Mouse (Mus musculus) limb, embryonic 15.5 days (tissue): ENCODE measurements around the gene Atl2. TPM values are rescaled to one million over a fixed set of nuclear protein-coding genes. Genes with fewer than 3 reads are reported as not detected.
A peak's percentile ranks its signal among the peaks of the same experiment; 100 is the strongest.

Experiments used
- ATAC-seq: fragments of 200-750 bp; cut with Nextera tagmentation; 2 replicates; pipeline ENCODE4 v1.8.0; 2017; ENCODE audit warnings: low read depth, moderate TSS enrichment; ENCODE audit not compliant: insufficient number of reproducible peaks, low FRiP score, low TSS enrichment
- H3K27ac ChIP-seq: fragments of 300-500 bp; sonication (generic); 2 replicates; pipeline ENCODE4 v1.5.1; 2015; ENCODE audit warnings: moderate library complexity, mild to moderate bottlenecking, inconsistent platforms
- H3K27me3 ChIP-seq: fragments of 300-500 bp; sonication (generic); 2 replicates; pipeline ENCODE4 v1.6.1; 2015; ENCODE audit warnings: inconsistent platforms
- H3K36me3 ChIP-seq: fragments of 300-500 bp; sonication (generic); 2 replicates; pipeline ENCODE4 v1.6.1; 2015; ENCODE audit warnings: inconsistent platforms
- H3K4me1 ChIP-seq: fragments of 300-500 bp; sonication (generic); 2 replicates; pipeline ENCODE4 v1.6.1; 2015; ENCODE audit warnings: inconsistent platforms
- H3K4me2 ChIP-seq: fragments of 300-500 bp; sonication (generic); 2 replicates; pipeline ENCODE4 v1.6.1; 2015; ENCODE audit warnings: mild to moderate bottlenecking, inconsistent platforms
- H3K4me3 ChIP-seq: fragments of 300-500 bp; sonication (generic); 2 replicates; pipeline ENCODE4 v1.5.1; 2015; ENCODE audit warnings: mild to moderate bottlenecking, inconsistent platforms
- H3K9ac ChIP-seq: fragments of 300-500 bp; sonication (generic); 2 replicates; pipeline ENCODE4 v1.6.1; 2015; ENCODE audit warnings: inconsistent platforms
- H3K9me3 ChIP-seq: fragments of 300-500 bp; sonication (generic); 2 replicates; pipeline ENCODE4 v1.6.1; 2016; ENCODE audit warnings: inconsistent platforms
- WGBS: fragments of 180-500 bp; shearing (Covaris S2); methylation state at CpG from one replicate; pipeline ENCODE4 v1.1.7; 2015; 5-methylcytosine and 5-hydroxymethylcytosine counted together
- polyA plus RNA-seq: library from polyadenylated mRNA; unstranded; fragments of >200 nt; fragmentation: Nextera tagmentation; extraction: Ambion mirVana; gene quantifications from 2 replicates; pipeline ENCODE4 v1.2.1, GENCODE M21; 2015

Gene Atl2
- 31.7 and 33.0 TPM in 2 replicates for polyA plus RNA-seq

GRCm38 (mm10) chr17:79895911-79896423, at the start of gene Atl2:
Atl2 (minus strand) TSS chr17:79896123.
- ATAC-seq = peak; percentile 92
- Histone ChIP-seq H3K4me1 (peaks cover 24% of the 10 kb centered on the region), H3K36me3 (no peaks in the 10 kb centered on the region), H3K9me3 (no peaks in the 10 kb centered on the region), H3K27me3 (peaks cover 11% of the 10 kb centered on the region), H3K27ac (peak within 1 kb of the TSS; percentile 98), H3K4me3 (peak within 1 kb of the TSS; percentile 95), H3K4me2 (peak within 1 kb of the TSS; percentile 83), H3K9ac (peak within 1 kb of the TSS; percentile 93)
- WGBS = under 1% methylated on average over 51 of the region's 51 CpGs

DNA sequence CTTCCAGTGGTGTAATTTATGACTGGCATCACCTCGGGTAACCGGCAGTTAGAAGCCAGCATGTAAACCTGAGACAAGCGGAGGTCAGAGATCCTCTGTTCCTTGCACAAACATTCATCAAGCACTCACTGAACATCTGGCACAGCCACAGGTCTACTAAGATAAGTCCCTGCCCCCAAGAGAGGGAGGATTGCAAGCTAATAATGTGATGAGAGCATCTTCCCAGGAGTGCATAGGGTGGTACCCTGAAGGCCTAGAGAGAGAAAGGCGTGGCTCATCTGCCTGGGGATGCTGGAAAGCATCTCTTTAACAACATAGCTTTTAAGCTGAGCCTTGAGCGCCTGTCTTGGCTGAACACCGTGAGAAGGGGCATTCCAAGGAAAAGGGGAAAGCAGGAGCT, 48.9 kb upstream of the Atl2 start:
- ATAC-seq = no peak
- Histone ChIP-seq H3K27me3 (peaks cover 3% of the 10 kb centered on the region; the same call in 1 of the 2 replicates), H3K36me3 (no peaks in the 10 kb centered on the region), H3K4me2 (no peak overlapping the region), H3K9ac (no peak overlapping the region), H3K9me3 (no peaks in the 10 kb centered on the region), H3K4me3 (no peak overlapping the region), H3K4me1 (peaks cover 5% of the 10 kb centered on the region; the same call in 1 of the 2 replicates), H3K27ac (no peak overlapping the region)
- WGBS = 42% methylated on average over 6 of the region's 6 CpGs

DNA sequence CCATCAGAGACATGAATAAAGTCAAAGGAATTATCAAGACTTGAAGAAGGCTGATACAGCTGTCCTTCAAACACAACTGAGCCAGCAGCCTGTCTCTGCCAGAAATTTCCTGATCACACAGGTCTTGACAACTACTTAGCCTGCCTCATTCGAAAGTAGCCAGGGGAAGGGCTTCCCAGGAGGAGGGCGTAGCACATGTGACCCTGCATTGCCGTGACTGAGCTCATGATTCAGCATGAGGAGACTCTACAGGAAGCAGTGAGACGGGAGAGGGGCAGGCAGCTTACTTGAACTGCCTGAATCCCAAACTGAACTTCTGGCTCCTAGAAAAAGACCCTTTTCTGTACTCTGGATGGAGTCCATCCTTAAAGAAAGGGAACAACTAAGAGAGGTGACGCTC, 46.5 kb upstream of the Atl2 start:
- H3K4me2 ChIP-seq = no peak overlapping the region
- no peaks in the 10 kb centered on the region for H3K4me1 ChIP-seq
- peaks cover 3% of the 10 kb centered on the region; the same call in 1 of the 2 replicates for H3K27me3 ChIP-seq
- H3K36me3 ChIP-seq = no peaks in the 10 kb centered on the region
- no peaks in the 10 kb centered on the region for H3K9me3 ChIP-seq
- H3K9ac ChIP-seq = no peak overlapping the region
- H3K4me3 ChIP-seq = no peak overlapping the region
- 64% methylated on average over 5 of the region's 5 CpGs for WGBS
- no peak overlapping the region for H3K27ac ChIP-seq
- no peak for ATAC-seq

- H3K9me3 ChIP-seq = no peaks in the 10 kb centered on the region
- no peak overlapping the region for H3K9ac ChIP-seq
- no peak overlapping the region for H3K4me2 ChIP-seq
- H3K36me3 ChIP-seq = no peaks in the 10 kb centered on the region
- no peak overlapping the region for H3K4me3 ChIP-seq
- no peak for ATAC-seq
- peaks cover 3% of the 10 kb centered on the region; the same call in 1 of the 2 replicates for H3K27me3 ChIP-seq
- H3K27ac ChIP-seq = no peak overlapping the region
- H3K4me1 ChIP-seq = no peaks in the 10 kb centered on the region
- 64% methylated on average over 3 of the region's 3 CpGs for WGBS
Measured at GRCm38 (mm10) chr17:79939133-79939532, 43.2 kb upstream of the Atl2 start.

DNA sequence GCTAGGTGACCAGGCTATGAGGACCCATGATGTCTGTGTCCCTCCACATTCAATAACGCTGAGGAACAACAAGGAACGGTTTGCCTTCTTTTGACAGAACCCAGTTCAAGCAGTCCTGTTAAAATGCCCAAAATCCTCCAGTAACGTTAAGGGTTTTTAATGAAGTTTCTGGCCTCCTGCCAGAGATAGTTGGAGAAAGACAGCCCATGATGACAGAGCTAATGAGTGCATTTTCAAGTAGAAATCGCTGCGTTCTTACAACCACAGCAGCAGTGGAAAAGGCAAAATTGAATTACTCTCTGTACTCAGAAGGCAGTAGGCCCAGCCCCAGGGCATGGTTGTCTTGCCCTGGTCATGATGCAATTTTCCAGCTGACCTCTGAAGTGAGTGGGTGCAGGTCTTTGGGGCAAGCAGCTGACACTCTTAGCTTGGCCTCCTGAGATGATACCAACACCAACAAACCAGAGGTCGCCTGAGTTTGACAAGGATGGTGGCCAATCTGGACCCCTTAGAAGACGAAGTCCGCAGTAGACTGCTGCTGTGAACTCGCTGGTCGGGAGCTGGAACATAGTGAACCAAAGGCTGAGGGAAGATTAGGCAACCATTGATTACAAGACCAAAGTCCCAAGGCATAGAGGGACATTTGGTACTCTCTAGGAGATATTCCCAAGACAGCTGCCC, 42.1 kb upstream of the Atl2 start:
- ATAC-seq = no peak
- H3K27me3 ChIP-seq = peaks cover 3% of the 10 kb centered on the region; the same call in 1 of the 2 replicates
- H3K27ac ChIP-seq = no peak overlapping the region
- no peak overlapping the region for H3K4me3 ChIP-seq
- H3K9ac ChIP-seq = no peak overlapping the region
- H3K9me3 ChIP-seq = no peaks in the 10 kb centered on the region
- WGBS = 69% methylated on average over 10 of the region's 10 CpGs
- H3K36me3 ChIP-seq = no peaks in the 10 kb centered on the region
- H3K4me1 ChIP-seq = 0 out of 2 replicates have a peak, but pooled peaks cover 3% of the 10 kb centered on the region
- H3K4me2 ChIP-seq = no peak overlapping the region

- no peak overlapping the region for H3K27ac ChIP-seq
- WGBS = 91% methylated on average over 15 of the region's 15 CpGs
- no peak overlapping the region for H3K9ac ChIP-seq
- no peaks in the 10 kb centered on the region for H3K9me3 ChIP-seq
- no peak overlapping the region for H3K4me2 ChIP-seq
- H3K27me3 ChIP-seq = no peaks in the 10 kb centered on the region
- no peaks in the 10 kb centered on the region for H3K36me3 ChIP-seq
- H3K4me1 ChIP-seq = 0 out of 2 replicates have a peak, but pooled peaks cover 3% of the 10 kb centered on the region
- no peak for ATAC-seq
- H3K4me3 ChIP-seq = no peak overlapping the region
Measured at GRCm38 (mm10) chr17:79934370-79934769, 38.4 kb upstream of the Atl2 start.

DNA sequence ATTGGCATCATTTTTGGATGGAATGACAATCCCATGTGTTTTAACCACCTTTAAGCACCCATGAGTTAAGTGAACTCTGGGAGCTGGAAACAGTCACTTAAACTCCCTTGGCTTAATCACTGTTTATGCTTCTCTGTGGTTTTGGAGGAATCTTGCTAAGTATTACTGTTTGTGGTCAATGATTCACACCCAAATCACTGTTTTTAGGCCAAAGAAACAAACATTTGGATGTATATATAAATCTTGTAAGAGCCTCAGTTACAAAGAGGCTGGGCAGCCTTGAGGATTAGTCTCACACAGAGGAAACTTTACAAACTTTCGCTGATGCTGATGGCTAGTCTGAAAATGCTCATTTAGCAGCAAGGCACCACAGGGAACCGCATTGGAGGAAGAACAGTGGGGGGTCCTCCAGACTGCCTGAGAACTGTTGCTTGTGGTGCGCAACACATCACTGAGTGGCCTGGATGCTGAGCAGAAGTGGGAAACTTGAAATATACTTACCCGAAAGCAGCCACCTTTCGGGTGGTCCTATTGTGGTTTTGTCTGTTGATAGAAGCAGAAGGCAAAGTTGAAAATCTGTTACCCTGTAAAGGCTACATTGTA, 36.9 kb upstream of the Atl2 start:
- H3K9me3 ChIP-seq = no peaks in the 10 kb centered on the region
- WGBS = 52% methylated on average over 5 of the region's 5 CpGs
- H3K9ac ChIP-seq = no peak overlapping the region
- H3K4me3 ChIP-seq = no peak overlapping the region
- no peaks in the 10 kb centered on the region for H3K36me3 ChIP-seq
- ATAC-seq = no peak
- H3K4me2 ChIP-seq = no peak overlapping the region
- H3K4me1 ChIP-seq = 0 out of 2 replicates have a peak, but pooled peaks cover 3% of the 10 kb centered on the region
- H3K27ac ChIP-seq = no peak overlapping the region
- H3K27me3 ChIP-seq = no peaks in the 10 kb centered on the region

DNA sequence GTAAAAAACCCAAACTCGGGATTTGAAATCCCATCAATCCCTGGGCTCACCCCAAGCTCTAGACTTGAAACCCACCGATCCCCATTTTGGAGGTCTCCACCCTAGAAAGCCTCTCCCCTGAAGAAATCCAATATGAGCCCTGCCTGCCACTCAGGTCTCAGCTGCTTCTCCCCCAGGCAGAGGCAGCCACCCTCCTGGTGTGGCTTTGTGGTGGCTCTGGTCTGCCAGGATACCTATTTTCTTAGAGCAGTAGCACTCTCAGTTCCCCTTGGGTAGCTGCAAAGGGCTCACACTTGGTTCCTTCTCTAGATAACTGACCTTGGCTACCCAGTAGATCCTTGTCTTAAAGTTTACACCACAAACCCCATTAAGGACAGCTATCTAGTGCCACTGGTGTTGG, 31.2 kb upstream of the Atl2 start:
- Histone ChIP-seq H3K4me1 (no peaks in the 10 kb centered on the region), H3K27ac (no peak overlapping the region)
- 88% methylated on average over 2 of the region's 2 CpGs for WGBS

DNA sequence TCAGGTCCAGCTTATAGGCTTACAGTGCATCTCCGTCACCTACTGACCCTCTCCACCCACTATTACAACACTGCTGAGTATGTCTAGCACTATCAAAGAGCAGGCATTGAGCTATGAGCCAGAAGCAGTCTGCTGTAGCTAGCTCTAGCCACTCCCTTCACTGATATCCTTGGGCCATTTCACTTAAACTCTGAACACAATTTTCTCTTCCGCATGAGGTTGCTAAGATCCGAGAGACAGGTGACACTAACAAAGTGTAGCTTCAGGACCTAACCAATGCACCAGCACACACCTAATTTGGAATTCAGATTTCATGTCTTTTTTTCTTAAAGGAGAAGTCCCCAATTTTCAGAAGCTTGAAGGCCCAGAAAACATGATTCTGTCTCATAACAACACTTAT, 30.6 kb upstream of the Atl2 start:
- Histone ChIP-seq H3K4me2 (no peak overlapping the region), H3K9me3 (no peaks in the 10 kb centered on the region)

More for the DNA sequence above, 31.2 kb upstream of the Atl2 start:
- no peak overlapping the region for H3K4me3 ChIP-seq
- H3K27me3 ChIP-seq = no peaks in the 10 kb centered on the region
- ATAC-seq = no peak
- no peaks in the 10 kb centered on the region for H3K36me3 ChIP-seq
- H3K9me3 ChIP-seq = no peaks in the 10 kb centered on the region
- H3K9ac ChIP-seq = no peak overlapping the region
- no peak overlapping the region for H3K4me2 ChIP-seq

DNA sequence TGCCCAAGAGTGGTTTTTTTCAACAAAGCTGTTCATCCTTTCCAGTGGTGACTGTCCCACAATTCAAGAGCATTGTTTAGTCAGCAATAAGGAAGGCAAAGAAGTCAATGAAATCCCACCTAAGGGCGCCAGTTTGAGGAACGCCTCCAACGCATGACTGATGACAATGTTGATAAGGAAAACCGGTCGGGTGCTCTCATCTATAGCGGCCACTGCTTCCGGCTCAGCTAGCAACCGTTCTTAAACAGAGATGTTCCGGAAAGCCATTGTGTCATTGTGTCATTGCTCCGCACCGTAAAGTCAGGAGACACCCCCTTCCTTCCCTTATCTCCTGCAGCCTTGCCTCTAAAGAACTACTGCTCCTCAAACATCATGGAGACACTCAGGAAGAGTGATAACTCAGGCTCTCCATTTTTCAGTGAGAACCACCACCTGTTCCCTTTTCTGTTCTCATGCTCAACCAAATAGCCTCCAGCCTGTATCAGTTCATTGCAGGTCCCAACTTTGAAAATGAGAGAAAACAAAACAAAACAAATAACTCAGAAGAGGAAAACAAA, 30.0 kb upstream of the Atl2 start:
- no peak overlapping the region for H3K4me2 ChIP-seq
- no peaks in the 10 kb centered on the region for H3K4me1 ChIP-seq
- ATAC-seq = no peak
- no peaks in the 10 kb centered on the region for H3K27me3 ChIP-seq
- H3K36me3 ChIP-seq = no peaks in the 10 kb centered on the region
- 77% methylated on average over 11 of the region's 11 CpGs for WGBS
- no peak overlapping the region for H3K4me3 ChIP-seq
- H3K9me3 ChIP-seq = no peaks in the 10 kb centered on the region
- no peak overlapping the region for H3K27ac ChIP-seq
- no peak overlapping the region for H3K9ac ChIP-seq

More for the DNA sequence above, 30.6 kb upstream of the Atl2 start:
- Histone ChIP-seq H3K4me3 (no peak overlapping the region), H3K9ac (no peak overlapping the region), H3K36me3 (no peaks in the 10 kb centered on the region), H3K27ac (no peak overlapping the region), H3K4me1 (no peaks in the 10 kb centered on the region), H3K27me3 (no peaks in the 10 kb centered on the region)
- 80% methylated on average over 3 of the region's 3 CpGs for WGBS
- ATAC-seq = no peak

GRCm38 (mm10) chr17:79920355-79920754, 24.4 kb upstream of the Atl2 start:
- H3K4me1 ChIP-seq = peaks cover 16% of the 10 kb centered on the region
- no peak overlapping the region for H3K9ac ChIP-seq
- 50% methylated on average over 2 of the region's 2 CpGs for WGBS
- H3K36me3 ChIP-seq = no peaks in the 10 kb centered on the region
- H3K9me3 ChIP-seq = no peaks in the 10 kb centered on the region
- ATAC-seq = no peak
- no peak overlapping the region for H3K4me3 ChIP-seq
- no peaks in the 10 kb centered on the region for H3K27me3 ChIP-seq
- H3K4me2 ChIP-seq = no peak overlapping the region
- no peak overlapping the region for H3K27ac ChIP-seq
